Mouse (Mus musculus): Measurements from ENCODE around the gene Lgals3. TPM values are rescaled to one million over a fixed set of nuclear protein-coding genes. Genes with fewer than 3 reads are reported as not detected.

Gene Lgals3
- total RNA-seq, 2 experiments from 2014 or later: 0.79 to 1.0 TPM

- Histone ChIP-seq H3K27ac (no peak overlapping the region), H3K4me3 (peak overlapping the region; percentile 61)
- no peak for DNase-seq (ENCODE audit: low spot score in 2 of 2)
- no peak for TF ChIP-seq CTCF (conservative IDR thresholded peaks at IDR 0.05)
Observed at GRCm38 (mm10) chr14:47418666-47418991, 51.1 kb downstream of the Lgals3 start.

GRCm38 (mm10) chr14:47419034-47419625 is 51.6 kb downstream of the Lgals3 start:
- Histone ChIP-seq H3K4me3 (no peak overlapping the region), H3K27ac (no peak overlapping the region)
- no peak for TF ChIP-seq CTCF (conservative IDR thresholded peaks at IDR 0.05)
- DNase-seq (ENCODE audit: low spot score in 2 of 2): no peak

GRCm38 (mm10) chr14:47419723-47420276 is 52.2 kb downstream of the Lgals3 start:
- no peak overlapping the region for H3K27ac ChIP-seq
- DNase-seq (ENCODE audit: low spot score in 2 of 2): no peak
- H3K4me3 ChIP-seq: no peak overlapping the region
- TF ChIP-seq CTCF (conservative IDR thresholded peaks at IDR 0.05): no peak

- Histone ChIP-seq H3K4me3 (no peak overlapping the region), H3K27ac (no peak overlapping the region)
- TF ChIP-seq CTCF (conservative IDR thresholded peaks at IDR 0.05): no peak
- no peak for DNase-seq (ENCODE audit: low spot score in 2 of 2)
Observed at GRCm38 (mm10) chr14:47421606-47422005, 54.1 kb downstream of the Lgals3 start.

- no peak overlapping the region for H3K27ac ChIP-seq
- DNase-seq (ENCODE audit: low spot score in 2 of 2): no peak
- H3K4me3 ChIP-seq: no peak overlapping the region
- no peak for TF ChIP-seq CTCF (conservative IDR thresholded peaks at IDR 0.05)
Observed at GRCm38 (mm10) chr14:47422466-47422865, 54.9 kb downstream of the Lgals3 start.

GRCm38 (mm10) chr14:47432987-47433386 is 65.4 kb downstream of the Lgals3 start:
- Histone ChIP-seq H3K27ac (no peak overlapping the region), H3K4me3 (no peak overlapping the region)
- TF ChIP-seq CTCF (conservative IDR thresholded peaks at IDR 0.05): peak; percentile 72
- DNase-seq (ENCODE audit: low spot score in 2 of 2): no peak

Other genes with a start within 250 kb of the Lgals3 start
- 1 to 10 TPM; 1.1 to 1.9 TPM for gene Gch1, start 178.3 kb upstream of the Lgals3 start, total RNA-seq (2021)
- 1 to 10 TPM; 6.6 to 8.8 TPM for gene Wdhd1, start 90.9 kb upstream of the Lgals3 start, total RNA-seq (2021)
- 10 to 100 TPM; 11.1 to 11.8 TPM for gene Socs4, start 90.8 kb upstream of the Lgals3 start, total RNA-seq (2021)
- 10 to 100 TPM; 55.1 to 59.2 TPM for gene Mapk1ip1l, start 69.5 kb upstream of the Lgals3 start, total RNA-seq (2021)
- 1 to 10 TPM in 1 of 2 experiments, under 1 TPM in 1; 0.52 to 1.6 TPM for gene Dlgap5, start 50.7 kb downstream of the Lgals3 start, total RNA-seq (2021)
- 10 to 100 TPM; 90.9 to 94.0 TPM for gene Fbxo34, start 82.7 kb downstream of the Lgals3 start, total RNA-seq (2021)
- gene Atg14, start 202.9 kb downstream of the Lgals3 start, total RNA-seq (2021): 10 to 100 TPM; 19.7 to 20.9 TPM

Data from layer of hippocampus, adult 2 months (tissue).